Mouse (Mus musculus): ENCODE data around the gene C1qtnf2.

The C1qtnf2 gene

DNA sequence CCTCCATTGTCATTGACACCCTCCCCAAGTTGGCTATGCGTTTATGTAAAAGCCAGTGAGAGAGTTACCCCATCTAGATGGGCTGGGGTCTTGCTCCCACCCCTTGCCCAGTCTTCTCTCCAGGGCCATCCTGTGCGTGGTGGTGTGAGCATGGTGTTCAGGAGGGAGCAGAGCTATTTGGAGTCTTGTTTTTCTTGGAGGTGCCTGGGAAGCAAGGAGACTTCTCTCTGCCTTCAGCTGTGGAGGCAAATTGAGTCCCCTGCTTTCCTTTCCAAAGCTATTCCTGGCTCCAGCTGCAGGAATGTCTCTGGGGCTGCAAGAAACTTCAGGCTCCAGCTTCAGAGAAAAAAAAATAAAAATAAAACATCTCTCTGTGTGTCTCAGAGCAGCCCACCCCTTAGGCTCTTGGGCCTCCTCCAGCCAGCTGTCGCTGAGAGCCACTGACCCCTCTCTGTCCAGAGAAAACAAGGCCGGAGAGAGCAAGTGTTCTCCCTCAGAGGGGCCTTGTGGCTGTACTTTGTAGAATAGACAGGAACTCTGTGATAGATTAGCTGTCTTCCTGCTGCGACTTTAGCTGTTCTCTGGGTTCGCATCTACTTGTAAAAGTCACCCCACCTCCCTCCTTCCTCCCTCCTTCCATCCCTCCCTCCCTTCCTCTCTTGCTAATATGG lies 9.2 kb downstream of the C1qtnf2 start:
- DNase-seq (ENCODE audit: low read depth, low spot score) = no peak

DNA sequence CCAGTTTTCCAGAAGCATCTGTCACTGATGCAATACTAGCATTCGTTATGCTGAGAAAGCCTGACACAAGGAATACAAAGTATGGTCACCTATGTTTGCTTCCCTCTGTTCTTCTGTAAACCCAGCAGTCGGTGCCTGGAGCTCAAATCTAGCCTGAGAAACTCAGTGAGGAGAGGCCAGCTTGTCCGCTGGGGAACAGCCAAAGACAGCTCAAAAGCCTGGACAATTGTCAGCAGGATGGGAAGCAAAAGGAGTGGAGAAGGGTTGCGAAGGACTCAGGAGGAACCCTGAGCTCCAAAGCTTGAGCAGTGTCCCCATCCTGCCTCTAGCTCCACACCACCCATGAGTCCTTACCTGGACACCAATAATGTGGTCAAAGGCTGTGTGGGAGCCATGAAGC lies 10.0 kb downstream of the C1qtnf2 start:
- DNase-seq (ENCODE audit: low read depth, low spot score) = no peak

DNA sequence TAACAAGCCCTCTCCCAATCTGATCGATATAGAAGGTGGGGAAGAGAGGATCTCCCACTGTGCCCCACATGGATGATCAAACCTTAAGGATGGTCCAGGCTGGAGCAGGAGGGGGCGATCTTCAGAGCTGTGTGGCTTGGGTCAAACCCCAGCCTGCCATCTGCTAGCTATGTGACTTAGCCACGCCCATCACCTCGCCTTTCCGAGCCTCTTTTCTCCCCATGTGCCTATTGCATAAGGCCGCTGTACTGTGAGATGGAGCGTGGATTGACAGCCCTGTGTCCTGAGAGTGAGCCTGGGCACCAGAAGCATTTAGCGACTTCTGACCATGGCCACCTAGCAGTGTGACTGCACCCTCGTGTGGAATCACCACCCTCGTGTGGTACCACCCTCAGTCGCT lies 10.6 kb downstream of the C1qtnf2 start:
- DNase-seq (ENCODE audit: low read depth, low spot score) = no peak

DNA sequence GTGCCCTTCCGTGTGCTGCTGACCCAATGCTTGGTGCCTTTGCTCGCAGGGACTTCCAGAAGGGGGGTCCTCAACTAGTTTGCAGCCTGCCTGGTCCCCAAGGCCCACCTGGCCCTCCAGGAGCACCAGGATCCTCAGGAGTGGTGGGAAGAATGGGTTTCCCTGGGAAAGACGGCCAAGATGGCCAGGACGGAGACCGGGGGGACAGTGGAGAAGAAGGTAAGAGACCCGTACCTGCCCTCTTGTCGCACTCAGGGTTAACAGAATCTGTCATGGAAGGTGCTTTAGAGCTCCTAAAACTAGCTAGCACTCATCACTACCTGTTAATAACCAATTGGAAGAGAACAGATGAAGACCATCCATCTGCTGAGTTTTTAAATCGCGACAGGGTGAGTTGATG lies 11.8 kb downstream of the C1qtnf2 start:
- no peak for DNase-seq (ENCODE audit: low read depth, low spot score)

DNA sequence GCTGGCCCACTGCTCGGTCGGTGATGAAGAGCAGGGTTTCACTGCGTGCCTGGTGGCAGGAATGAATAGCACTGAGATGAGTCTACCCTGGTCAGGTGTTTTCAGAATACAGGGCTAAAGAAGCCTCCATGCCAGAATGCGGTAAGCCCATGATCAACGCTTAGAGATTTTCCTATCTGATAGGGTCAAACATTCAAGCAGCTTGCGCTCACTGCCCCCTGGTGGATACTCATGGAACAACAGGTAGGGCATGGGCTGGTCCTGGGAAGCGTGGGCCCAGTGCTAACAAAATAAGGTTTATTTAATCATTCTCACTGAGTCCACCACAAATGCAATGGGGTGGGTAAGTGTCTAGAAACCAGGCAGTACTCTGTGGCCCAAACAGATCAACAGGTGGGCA lies 18.6 kb downstream of the C1qtnf2 start:
- DNase-seq (ENCODE audit: low read depth, low spot score) = peak; percentile 82

DNA sequence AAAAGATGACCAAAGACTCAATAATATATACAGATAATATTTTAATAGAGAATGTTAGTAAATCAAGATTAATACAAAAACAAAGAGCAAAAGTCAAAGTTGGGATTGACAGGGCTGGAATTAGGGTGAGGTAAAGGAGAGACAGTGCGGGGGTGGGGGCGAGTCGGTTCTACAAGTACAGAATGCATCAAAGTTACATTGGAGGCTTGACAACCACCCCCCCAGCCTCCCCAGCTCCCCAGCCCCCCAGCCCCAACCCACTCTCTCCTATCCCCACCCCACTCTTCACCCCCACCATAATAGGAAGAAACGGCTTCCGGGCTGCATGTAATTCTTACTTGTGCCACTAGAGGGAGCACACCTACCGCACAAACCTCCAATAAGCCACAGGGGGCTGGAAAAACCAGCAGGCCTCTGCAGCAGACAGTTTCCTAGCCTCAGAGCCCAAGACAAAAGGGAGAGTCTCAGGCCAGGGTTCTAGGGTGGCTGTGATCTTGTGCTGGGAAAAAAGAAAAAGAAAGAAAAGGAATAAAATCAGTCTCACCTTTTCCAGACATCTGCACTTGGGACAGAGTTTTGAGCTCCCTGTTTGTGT lies 19.8 kb downstream of the C1qtnf2 start:
- DNase-seq (ENCODE audit: low read depth, low spot score) = peak; percentile 78

DNA sequence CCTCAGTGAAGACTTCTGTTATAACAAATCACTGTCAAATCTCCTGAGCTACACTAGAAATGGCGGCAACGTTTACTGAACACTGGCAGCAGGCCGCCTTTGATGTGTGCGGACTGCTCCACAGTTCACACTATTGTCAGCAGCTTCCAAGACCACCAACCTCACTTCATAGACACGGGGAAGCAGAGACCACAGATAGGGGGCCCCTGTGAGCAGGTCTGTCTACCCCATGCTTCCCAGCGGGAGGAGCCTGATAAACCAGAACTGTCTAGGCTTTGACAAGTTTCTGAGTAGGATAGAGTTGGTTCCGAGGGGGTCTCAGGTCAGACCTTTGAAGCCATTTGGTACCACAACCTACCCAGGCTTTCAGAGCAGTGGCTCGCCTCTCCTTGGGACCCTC lies 21.0 kb downstream of the C1qtnf2 start:
- DNase-seq (ENCODE audit: low read depth, low spot score) = no peak

DNA sequence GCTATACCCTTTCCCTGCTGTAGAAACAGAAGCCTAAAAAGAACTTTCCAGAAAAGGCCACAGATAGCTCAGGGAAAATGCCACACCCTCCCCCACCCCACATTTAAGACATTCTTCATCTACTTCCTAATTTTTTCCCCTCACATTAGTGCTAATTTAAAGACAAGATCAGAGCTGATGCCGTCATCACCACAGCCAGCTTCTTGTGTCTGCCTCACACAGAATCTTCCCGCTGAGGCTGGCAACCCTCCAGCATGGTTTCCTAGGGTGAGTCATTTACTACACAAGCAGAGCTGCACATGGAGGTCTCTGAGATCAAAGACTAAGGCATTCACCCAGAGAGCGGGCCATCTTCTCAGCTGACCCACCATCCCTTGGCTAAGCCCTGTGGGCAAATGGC lies 21.5 kb downstream of the C1qtnf2 start:
- DNase-seq (ENCODE audit: low read depth, low spot score) = peak; percentile 87

DNA sequence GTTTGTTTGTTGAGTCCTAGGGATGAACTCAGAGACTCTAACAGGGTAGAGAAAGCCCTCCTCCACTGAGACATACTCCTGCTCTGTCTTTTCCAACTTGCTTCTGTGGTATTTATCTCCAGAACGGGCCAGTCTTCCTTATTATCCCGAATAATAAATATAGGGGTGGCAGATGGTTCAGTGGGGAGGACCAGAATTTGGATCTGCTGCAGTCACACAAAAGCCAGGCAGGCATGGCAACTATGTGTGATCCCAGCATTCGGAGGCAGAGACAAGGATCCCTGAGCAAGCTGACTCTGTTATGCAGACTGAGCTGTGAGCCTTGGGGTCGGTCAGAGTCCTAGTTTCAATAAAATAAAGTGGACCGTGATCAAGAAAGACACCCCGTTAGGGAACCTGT lies 27.2 kb downstream of the C1qtnf2 start:
- DNase-seq (ENCODE audit: low read depth, low spot score) = no peak

DNA sequence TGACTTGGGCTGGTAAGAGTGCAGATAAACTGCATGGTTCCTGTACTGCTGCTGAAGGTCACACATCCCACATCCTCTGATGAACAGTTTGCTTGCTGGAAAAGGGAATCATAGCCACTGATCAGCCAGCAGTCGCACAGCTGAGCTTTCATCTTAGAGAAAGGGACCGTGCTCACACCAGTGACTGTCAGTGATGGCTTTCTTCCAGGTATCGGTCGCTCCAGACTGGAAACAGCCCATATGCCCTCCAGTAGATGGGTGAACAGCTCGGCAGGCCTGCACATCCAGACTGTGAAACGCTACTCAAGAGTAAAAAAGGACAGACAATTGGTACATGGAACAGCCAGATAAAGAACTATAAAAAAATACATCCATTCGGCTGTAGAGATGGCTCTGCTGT lies 31.1 kb downstream of the C1qtnf2 start:
- DNase-seq (ENCODE audit: low read depth, low spot score) = no peak

DNA sequence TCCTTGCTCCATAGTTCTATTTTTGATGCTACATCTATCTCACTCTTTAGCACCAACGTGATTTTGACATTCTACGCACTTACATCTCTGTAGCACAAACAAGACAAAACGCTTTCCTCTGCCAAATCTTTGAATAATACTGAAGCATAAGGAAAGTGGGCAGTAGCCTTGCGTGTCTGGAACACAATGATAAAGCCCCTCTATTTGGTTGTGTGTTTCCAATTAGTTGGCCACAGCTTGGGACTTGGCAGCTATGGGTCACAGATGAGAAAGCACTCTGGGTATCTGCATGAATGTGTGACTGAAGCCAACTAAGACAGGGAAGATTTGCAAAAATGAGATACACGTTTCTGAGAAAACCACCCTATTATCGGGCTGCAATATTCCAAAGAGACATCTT lies 33.9 kb downstream of the C1qtnf2 start:
- DNase-seq (ENCODE audit: low read depth, low spot score) = no peak

DNA sequence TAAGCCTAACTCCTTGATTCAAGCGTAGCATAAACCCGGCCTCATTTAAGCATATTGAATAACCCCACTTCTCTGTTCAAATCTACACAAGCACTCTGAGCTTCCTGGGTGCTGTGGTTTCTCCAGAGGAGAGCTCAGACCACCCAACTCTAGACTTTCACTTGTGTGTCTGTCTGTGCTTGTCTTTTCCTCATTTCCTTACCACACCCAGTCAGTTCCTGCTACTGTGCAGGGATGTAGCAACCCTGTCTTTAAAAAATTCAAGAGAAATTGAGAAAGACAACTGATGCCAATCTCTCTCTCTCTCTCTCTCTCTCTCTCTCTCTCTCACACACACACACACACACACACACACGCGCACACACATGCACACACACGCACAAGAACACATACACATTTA lies 35.8 kb downstream of the C1qtnf2 start:
- DNase-seq (ENCODE audit: low read depth, low spot score) = no peak

DNA sequence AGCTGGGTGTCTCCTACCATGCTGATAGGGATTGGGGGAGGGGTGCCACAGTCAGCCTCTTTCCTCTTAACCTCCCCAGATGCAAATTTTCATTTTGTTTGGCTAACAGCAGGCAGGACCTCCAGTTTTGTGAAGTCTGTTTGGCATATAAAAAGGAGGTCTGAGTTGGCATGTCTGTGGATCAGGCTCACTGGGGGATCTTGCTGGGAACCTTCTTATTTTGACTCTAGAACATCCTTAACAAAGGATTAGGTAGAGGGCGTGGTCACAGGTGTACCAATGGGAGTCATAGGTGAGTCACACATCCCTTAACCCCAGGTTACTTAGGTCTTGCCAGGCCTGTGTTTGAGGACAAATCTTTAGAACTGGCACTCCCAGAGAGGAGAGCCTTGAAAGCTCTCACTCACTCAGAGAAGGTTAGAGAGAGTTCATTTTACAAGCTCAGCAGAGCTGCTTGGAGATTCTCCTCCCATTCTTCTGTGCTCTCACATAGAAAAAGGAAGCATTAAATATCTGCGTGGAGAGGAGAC lies 38.6 kb downstream of the C1qtnf2 start:
- DNase-seq (ENCODE audit: low read depth, low spot score) = no peak

DNA sequence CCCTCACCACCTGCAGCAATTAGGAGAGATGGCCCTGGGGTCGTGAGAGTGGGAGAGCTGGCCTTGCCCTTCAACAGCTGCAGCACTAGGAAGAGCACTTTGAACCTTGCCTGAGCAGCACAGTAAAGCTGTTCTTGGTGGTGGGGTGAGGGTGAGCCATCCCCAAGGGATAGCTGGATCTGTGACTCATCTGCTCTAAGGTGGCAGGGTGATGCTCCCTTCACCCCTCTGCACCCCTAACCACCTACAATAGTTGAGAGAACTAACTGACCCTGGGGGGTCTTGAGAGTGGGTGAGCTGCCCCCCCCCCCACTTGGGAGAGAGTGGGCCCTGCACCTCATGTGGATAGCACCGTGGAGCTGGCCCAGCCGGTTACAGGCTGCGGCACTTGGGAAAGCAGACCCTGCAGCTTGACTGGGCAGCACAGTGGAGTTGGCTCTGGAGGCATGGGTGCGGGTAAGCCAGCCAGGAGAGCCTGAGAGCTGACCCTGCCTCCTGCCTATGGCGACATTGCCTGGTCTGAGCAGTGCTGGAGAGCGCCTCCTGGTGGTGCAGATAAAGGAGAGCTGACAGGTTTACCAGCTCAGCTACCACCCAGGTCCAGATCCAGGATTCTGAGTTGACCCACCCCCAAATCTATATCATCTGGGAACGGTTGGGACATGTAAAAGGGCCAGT lies 42.4 kb downstream of the C1qtnf2 start:
- no peak for DNase-seq (ENCODE audit: low read depth, low spot score)

DNA sequence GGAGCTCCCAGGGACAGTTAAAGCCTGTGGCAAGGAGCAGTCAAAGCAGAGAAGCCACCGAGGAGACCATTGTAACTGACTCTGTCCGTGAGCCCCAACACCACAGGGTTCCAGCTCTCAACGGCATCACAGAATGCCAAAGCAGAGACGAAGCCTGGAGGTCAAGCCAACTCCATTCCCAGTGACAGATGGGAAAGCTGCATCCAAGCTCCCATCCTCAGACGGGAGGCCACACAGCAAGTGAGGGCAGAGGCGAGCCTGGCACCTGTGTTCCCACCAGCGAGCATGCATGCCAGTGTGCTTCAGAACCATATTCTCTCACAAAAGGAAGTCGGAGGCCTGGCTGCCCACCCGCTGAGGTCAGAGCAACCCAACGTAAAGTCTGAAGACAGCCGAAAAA lies 43.6 kb downstream of the C1qtnf2 start:
- DNase-seq (ENCODE audit: low read depth, low spot score) = no peak

DNA sequence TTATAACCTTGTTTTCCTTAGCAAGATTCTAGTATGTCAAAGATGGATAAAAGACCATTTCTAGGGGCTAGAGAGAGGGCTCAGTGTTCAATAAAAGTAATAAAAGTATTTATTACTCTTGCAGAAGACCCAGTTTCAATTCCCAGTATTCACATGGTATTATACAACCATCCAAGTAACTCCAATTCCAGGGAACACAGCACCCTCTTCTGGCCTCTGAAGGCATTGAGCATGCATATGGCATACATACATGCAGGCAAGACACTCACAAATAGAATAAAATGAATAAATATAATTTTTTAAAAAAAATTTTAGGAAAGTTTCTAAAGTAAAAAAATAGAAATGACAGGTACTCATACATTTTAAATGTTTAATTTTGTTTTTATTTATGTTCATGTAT lies 44.0 kb downstream of the C1qtnf2 start:
- DNase-seq (ENCODE audit: low read depth, low spot score) = no peak

DNA sequence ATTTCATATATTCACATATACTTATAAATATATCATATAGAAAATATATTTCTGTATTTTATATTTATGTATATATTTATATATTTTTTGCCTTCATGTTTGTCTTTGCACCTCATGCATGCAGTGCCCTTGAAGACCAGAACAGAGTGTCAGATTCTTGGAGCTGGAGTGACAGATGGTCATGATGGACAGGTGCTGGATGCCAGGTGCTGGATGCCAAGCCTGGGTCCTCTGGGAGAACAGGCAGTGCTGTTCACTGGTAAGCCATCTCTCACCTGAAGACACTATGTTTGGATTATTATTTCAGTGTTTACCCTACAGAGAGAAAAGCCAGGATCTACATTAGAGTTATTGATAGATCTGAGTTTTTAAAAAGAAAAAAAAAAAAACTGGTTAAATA lies 44.7 kb downstream of the C1qtnf2 start:
- DNase-seq (ENCODE audit: low read depth, low spot score) = no peak

DNA sequence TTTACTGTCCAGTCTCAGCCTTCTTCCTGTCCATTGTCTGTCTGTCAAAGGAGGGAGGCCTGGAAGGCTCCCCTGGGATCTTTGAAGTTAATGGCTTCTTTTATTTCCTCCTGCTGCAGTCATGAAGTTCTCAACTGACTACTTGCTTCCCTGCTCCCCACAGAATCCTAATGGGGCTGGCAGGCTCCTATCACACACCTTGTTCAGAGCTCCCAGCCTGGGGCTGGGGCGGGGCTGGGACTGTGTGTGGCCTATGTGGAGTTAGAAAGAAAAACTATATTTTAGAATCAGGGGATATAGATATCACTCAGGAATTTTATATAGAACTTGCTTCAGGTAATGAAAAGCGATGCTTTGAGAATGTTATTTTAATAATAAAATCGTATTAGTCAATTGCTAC lies 46.4 kb downstream of the C1qtnf2 start:
- no peak for DNase-seq (ENCODE audit: low read depth, low spot score)

DNA sequence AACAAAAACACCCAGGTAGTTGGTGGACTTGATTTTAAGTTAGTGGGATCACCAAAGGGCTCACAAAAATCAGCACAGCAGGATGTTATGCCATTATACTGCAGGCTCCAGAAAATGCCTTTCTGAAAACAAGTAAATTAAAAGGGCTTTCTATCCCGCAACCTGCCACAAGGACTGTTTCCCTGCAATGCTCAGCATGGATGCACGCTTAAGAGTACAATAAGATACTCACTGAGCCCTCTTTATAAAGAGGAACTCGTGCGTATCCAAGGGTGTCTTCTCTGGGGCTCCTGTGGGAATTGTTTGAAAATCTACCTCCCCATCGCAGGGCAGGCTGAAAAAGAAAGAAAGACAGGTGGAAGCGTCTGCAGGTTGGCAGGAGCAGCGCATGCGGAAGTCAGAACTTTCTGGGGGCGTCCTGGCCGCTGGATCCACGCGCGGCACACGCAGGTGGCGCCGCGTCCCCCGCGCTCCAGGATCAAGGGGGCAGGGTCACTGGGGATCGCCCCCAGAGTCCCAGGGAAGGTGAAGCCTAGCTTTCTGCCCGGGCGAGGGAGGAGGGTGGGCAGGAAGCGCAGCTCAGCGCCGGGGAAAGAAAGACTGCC lies 54.1 kb downstream of the C1qtnf2 start:
- DNase-seq (ENCODE audit: low read depth, low spot score) = no peak

DNA sequence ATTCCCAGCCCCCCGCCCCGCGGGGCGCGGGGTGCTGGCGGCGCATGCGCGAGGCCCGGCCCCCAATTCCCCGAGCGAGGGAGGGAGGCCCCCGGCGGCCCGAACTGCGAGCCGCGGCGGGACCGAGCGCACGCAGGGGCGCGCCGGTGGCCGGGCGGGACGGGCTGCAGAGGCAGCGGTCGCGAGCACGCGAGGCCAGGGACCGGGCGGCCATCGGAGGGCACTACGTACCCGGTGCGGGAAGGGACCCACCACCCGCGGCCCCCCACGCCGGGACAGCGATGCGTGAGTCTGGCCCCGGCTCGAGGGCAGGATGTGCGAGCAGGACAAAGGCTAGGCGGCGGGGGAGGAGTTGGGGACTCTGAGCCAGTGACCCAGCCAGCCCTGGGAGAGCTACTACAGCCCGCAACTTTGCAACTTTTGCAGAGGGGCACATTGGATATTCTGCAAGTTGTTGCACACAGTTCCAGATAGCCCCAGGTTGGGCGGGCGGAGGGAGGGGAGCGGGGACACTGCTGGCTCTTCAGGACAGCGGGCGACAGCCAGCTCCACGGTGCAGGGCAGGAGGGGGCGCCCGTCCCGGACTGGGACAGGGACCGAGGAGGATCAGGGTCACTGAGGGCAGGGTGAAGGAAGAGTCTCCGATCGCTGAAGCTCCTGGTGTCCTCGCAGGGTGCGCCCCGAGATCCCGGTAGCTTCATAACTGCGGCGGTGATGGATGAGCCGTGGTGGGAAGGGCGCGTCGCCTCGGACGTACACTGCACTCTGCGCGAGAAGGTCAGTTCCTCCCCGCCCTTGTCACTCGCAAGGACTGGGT lies 54.8 kb downstream of the C1qtnf2 start, which contains the start of gene Ccnjl:
Ccnjl (plus strand) TSS at position 102 of the 817 bp plus-strand sequence.
- DNase-seq (ENCODE audit: low read depth, low spot score) = no peak

DNA sequence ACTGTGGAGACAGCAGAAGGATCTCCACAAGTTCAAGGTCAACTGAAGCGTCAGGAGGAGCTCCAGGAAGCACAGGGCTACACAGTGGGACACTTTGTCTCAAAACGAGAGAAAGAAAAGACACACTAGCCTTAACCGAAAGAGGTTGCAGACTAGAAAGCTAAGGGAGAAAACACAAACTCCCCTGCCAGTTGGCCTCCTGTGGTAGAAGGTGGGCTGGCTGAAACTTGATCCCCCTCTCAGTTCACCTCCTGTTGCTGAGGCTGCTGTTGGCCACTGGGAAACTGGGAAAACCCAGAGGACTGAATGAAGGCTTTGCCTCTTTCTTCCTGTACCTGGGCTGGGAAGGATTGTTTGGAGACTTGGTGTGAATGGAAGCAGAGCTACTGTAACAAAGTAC lies 56.0 kb downstream of the C1qtnf2 start:
- no peak for DNase-seq (ENCODE audit: low read depth, low spot score)

DNA sequence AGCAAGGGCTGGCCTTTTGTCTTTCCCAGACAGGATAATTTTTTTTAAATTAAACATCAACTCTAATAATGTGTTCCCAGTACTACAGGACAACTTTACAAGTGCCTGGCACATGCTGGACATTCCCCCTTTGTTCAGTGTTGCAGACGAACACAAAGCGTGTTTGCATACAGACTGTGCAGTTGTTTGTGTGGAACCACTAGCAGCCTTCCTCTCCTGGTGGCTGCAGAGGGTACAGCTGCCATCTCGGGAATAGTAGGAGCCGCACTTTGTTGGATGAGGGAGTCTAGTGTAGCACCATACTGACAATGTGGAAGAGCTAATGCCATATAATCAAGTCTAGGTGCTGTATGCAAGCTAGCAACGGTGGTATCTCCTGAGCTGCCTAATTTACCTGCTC lies 57.5 kb downstream of the C1qtnf2 start:
- no peak for DNase-seq (ENCODE audit: low read depth, low spot score)

All from 3T3-L1 (cell line).